Mouse (Mus musculus): ENCODE results near the gene Tmem26. TPM values are rescaled to one million over a fixed set of nuclear protein-coding genes. Genes with fewer than 3 reads are reported as not detected.

Gene Tmem26
- polyA plus RNA-seq (2012; rRNA removed) (0.61 and 0.63 TPM in 2 replicates), polyA plus RNA-seq (2014; fragmentation: Nextera tagmentation; extraction: Ambion mirVana) (1.2 and 1.3 TPM in 2 replicates)

DNA sequence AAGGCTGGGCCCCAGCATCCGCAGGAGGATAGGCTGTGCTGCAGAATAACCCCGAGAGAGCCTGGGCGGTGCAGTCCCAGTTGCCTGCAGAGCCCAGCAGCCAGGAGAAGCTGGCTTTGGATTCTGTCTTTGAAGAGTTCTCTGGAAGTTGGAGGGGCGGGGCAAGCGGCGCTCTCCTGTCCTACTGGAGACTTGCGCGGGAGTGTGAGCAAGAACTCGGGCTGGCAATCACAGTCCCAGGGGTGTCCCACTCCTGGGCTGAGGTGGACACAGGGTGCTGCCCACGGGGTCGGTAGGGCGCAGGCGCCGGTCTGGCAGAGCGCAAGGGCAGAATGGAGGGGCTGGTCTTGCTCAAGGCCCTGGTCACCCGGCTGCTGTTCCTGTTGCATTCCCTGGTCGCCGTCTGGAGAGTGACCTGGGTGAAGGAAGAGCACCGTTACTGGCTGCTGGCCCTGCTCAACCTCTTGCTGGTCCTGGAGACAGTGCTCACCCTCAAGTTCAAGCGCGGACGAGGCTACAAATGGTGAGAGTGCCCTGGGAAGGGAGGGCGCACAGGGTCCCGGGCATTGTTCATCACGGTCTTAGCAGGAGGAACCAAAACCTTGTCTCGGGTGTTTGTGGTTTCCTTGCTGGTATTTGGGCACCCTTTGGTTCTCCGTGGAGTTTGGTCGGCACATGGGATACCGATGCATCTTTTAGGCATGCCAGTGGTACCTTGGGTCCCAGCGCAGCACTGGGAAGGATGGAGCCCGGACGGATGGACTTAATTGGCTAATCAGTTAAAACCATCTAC lies at the start of gene Tmem26:
TSS of gene Tmem26 (plus strand) at position 79 of the 793 bp plus-strand sequence.
- ATAC-seq (ENCODE audit: insufficient read depth): no peak
- H3K9me3 ChIP-seq (ENCODE audit: control insufficient read depth, low read length): no peaks in the 10 kb centered on the region
- no peak for DNase-seq (ENCODE audit: low read depth in 3 of 3, low spot score in 3 of 3)
- no peaks in the 10 kb centered on the region for H3K27me3 ChIP-seq (ENCODE audit: control insufficient read depth, insufficient read depth, low read length)
- no peak within 1 kb of the TSS for H3K27ac ChIP-seq
- no peak for TF ChIP-seq EP300 (IDR thresholded peaks at IDR 0.05; ENCODE audit: low read depth)
- TF ChIP-seq CTCF (IDR thresholded peaks at IDR 0.05; ENCODE audit: low read depth): no peak
- no peaks in the 10 kb centered on the region for H3K4me1 ChIP-seq (replicated peaks; ENCODE audit: control insufficient read depth in 2 of 2, insufficient read depth in 2 of 2, low read length in 1 of 2)
- WGBS (ENCODE audit: insufficient replicate concordance): 3% methylated on average over 32 of the region's 32 CpGs
- no peak within 1 kb of the TSS for H3K9ac ChIP-seq (replicated peaks)
- peak within 1 kb of the TSS; percentile 25 to 36 for H3K4me3 ChIP-seq (ENCODE audit: insufficient read depth in 1 of 2, low read depth in 2 of 2, low read length in 2 of 2)
- H3K4me2 ChIP-seq (ENCODE audit: low read depth): peak within 1 kb of the TSS; percentile 41
- no peaks in the 10 kb centered on the region for H3K36me3 ChIP-seq (replicated peaks; ENCODE audit: control insufficient read depth, insufficient read depth, low read depth)

DNA sequence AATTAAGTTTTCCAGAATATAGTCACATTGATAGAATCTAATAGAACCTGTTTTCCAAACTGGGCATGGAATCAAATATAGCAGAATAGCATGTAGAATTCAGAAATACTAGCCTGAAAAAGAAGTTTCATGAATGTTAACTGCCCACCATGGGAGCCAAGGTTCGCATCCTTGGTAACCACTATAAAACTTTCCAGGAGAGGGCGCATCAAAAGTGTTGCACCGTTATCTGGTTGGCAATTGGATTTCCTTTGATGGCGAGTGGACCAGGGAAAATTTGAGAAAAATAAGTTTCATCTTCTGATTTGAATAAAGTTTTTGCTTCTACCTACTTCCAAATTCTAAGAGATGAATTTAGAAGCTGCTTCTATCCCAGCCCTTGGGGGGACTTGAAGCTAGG lies 44.8 kb upstream of the Tmem26 start:
- Histone ChIP-seq H3K9me3 (ENCODE audit: control insufficient read depth, low read length) (no peaks in the 10 kb centered on the region), H3K9ac (replicated peaks) (no peak overlapping the region), H3K27me3 (ENCODE audit: control insufficient read depth, insufficient read depth, low read length) (no peaks in the 10 kb centered on the region), H3K4me1 (replicated peaks; ENCODE audit: control insufficient read depth in 2 of 2, insufficient read depth in 2 of 2, low read length in 1 of 2) (no peaks in the 10 kb centered on the region; a peak in 1 of 4 replicates), H3K4me3 (ENCODE audit: insufficient read depth in 1 of 2, low read depth in 2 of 2, low read length in 2 of 2) (no peak overlapping the region), H3K4me2 (ENCODE audit: low read depth) (no peak overlapping the region), H3K36me3 (replicated peaks; ENCODE audit: control insufficient read depth, insufficient read depth, low read depth) (no peaks in the 10 kb centered on the region), H3K27ac (no peak overlapping the region)
- ATAC-seq (ENCODE audit: insufficient read depth) (no peak), DNase-seq (ENCODE audit: low read depth in 3 of 3, low spot score in 3 of 3) (no peak)
- TF ChIP-seq EP300 (IDR thresholded peaks at IDR 0.05; ENCODE audit: low read depth): no peak
- no peak for TF ChIP-seq CTCF (IDR thresholded peaks at IDR 0.05; ENCODE audit: low read depth)
- WGBS (ENCODE audit: insufficient replicate concordance): 63% methylated on average over 4 of the region's 4 CpGs

DNA sequence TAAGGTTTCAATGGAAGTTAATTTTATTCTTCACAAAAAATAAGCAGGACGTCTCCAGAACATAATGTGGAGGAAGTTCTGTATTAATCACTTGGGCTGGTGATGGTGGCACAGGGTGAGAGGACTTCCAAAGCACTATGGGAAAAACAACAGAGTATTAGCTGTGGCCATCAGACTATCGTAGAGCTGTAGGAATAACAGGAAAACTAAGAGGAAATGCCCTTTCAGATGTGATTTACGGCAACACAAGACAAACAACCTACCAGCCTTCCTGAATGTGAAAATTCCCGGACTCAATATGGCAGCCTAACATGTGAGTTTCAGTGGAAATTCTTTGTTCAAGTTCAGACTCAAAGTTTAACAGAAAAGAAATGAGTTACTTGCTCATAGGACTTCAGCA lies 42.2 kb upstream of the Tmem26 start:
- TF ChIP-seq EP300 (IDR thresholded peaks at IDR 0.05; ENCODE audit: low read depth) (no peak), CTCF (IDR thresholded peaks at IDR 0.05; ENCODE audit: low read depth) (no peak)
- no peaks in the 10 kb centered on the region for H3K36me3 ChIP-seq (replicated peaks; ENCODE audit: control insufficient read depth, insufficient read depth, low read depth)
- no peaks in the 10 kb centered on the region for H3K27me3 ChIP-seq (ENCODE audit: control insufficient read depth, insufficient read depth, low read length)
- WGBS (ENCODE audit: insufficient replicate concordance): 22% methylated on average over 4 of the region's 4 CpGs
- no peak overlapping the region for H3K27ac ChIP-seq
- no peak overlapping the region for H3K4me2 ChIP-seq (ENCODE audit: low read depth)
- H3K4me1 ChIP-seq (replicated peaks; ENCODE audit: control insufficient read depth in 2 of 2, insufficient read depth in 2 of 2, low read length in 1 of 2): no peaks in the 10 kb centered on the region
- no peaks in the 10 kb centered on the region for H3K9me3 ChIP-seq (ENCODE audit: control insufficient read depth, low read length)
- DNase-seq (ENCODE audit: low read depth in 3 of 3, low spot score in 3 of 3) (no peak), ATAC-seq (ENCODE audit: insufficient read depth) (no peak)
- no peak overlapping the region for H3K4me3 ChIP-seq (ENCODE audit: insufficient read depth in 1 of 2, low read depth in 2 of 2, low read length in 2 of 2)
- H3K9ac ChIP-seq (replicated peaks): no peak overlapping the region

DNA sequence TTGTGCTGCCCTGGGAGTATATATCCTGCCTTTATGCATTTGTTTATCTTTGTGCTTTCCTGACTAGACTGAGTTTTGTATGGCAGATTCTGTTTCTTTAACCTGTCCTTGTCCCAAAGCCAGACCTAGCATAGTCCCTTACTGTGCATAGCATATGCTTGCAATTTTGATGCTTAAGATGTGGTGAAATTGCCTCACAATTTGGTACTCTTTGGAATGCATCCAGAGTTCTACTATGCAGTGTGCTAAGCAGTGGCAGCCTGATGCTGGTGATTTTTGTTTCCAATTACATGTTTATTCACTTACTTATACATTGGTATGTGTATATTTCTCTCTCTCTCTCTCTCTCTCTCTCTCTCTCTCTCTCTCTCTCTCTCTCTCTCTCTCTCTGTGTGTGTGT lies 37.9 kb upstream of the Tmem26 start:
- no peak overlapping the region for H3K27ac ChIP-seq
- no peak overlapping the region for H3K4me2 ChIP-seq (ENCODE audit: low read depth)
- no peak for TF ChIP-seq CTCF (IDR thresholded peaks at IDR 0.05; ENCODE audit: low read depth)
- no peak for TF ChIP-seq EP300 (IDR thresholded peaks at IDR 0.05; ENCODE audit: low read depth)
- H3K4me3 ChIP-seq (ENCODE audit: insufficient read depth in 1 of 2, low read depth in 2 of 2, low read length in 2 of 2): no peak overlapping the region
- no peaks in the 10 kb centered on the region for H3K27me3 ChIP-seq (ENCODE audit: control insufficient read depth, insufficient read depth, low read length)
- no peaks in the 10 kb centered on the region for H3K9me3 ChIP-seq (ENCODE audit: control insufficient read depth, low read length)
- no peak for DNase-seq (ENCODE audit: low read depth in 3 of 3, low spot score in 3 of 3)
- no peaks in the 10 kb centered on the region for H3K36me3 ChIP-seq (replicated peaks; ENCODE audit: control insufficient read depth, insufficient read depth, low read depth)
- H3K4me1 ChIP-seq (replicated peaks; ENCODE audit: control insufficient read depth in 2 of 2, insufficient read depth in 2 of 2, low read length in 1 of 2): no peaks in the 10 kb centered on the region
- ATAC-seq (ENCODE audit: insufficient read depth): no peak
- H3K9ac ChIP-seq (replicated peaks): no peak overlapping the region

DNA sequence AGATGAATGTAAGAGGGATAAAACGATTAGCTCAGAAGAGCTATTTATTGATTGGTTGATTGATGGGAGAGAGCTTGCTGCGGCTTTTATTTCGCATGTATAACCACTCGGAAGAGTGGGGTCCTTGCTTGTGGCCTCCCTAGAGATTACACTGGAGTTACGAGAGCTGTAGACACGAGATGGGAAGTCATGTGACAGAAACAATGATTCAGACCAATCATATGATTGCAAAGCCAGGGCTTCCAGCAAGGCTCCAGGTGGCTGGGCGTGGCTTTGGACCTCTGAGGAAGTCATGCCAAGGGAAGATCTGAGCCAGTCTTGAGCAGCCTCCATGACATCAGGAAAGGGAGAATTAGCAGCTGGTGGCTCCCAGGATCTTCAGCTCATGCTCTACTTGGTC lies 32.3 kb upstream of the Tmem26 start:
- Histone ChIP-seq H3K36me3 (replicated peaks; ENCODE audit: control insufficient read depth, insufficient read depth, low read depth) (no peaks in the 10 kb centered on the region), H3K4me2 (ENCODE audit: low read depth) (no peak overlapping the region), H3K9me3 (ENCODE audit: control insufficient read depth, low read length) (no peaks in the 10 kb centered on the region), H3K4me3 (ENCODE audit: insufficient read depth in 1 of 2, low read depth in 2 of 2, low read length in 2 of 2) (no peak overlapping the region), H3K27me3 (ENCODE audit: control insufficient read depth, insufficient read depth, low read length) (no peaks in the 10 kb centered on the region), H3K27ac (no peak overlapping the region), H3K9ac (replicated peaks) (no peak overlapping the region), H3K4me1 (replicated peaks; ENCODE audit: control insufficient read depth in 2 of 2, insufficient read depth in 2 of 2, low read length in 1 of 2) (no peaks in the 10 kb centered on the region)
- no peak for ATAC-seq (ENCODE audit: insufficient read depth)
- 58% methylated on average over 7 of the region's 7 CpGs for WGBS (ENCODE audit: insufficient replicate concordance)
- no peak for DNase-seq (ENCODE audit: low read depth in 3 of 3, low spot score in 3 of 3)
- TF ChIP-seq CTCF (IDR thresholded peaks at IDR 0.05; ENCODE audit: low read depth) (no peak), EP300 (IDR thresholded peaks at IDR 0.05; ENCODE audit: low read depth) (no peak)
